Mouse (Mus musculus) midbrain, embryonic 13.5 days (tissue): ENCODE measurements around the gene Tcaf3. TPM values are rescaled to one million over a fixed set of nuclear protein-coding genes. Genes with fewer than 3 reads are reported as not detected.

ENCODE experiments used
- ATAC-seq: fragments of 200-750 bp; cut with Nextera tagmentation; 2 replicates; pipeline ENCODE4 v1.8.0; 2017; ENCODE audit warnings: mild to moderate bottlenecking, moderate TSS enrichment, moderate library complexity
- H3K27ac ChIP-seq: fragments of 300-500 bp; sonication (generic); 2 replicates; pipeline ENCODE4 v1.5.1; 2015; ENCODE audit warnings: inconsistent platforms, mild to moderate bottlenecking, moderate library complexity
- H3K27me3 ChIP-seq: fragments of 300-500 bp; sonication (generic); 2 replicates; pipeline ENCODE4 v1.6.1; 2015; ENCODE audit warnings: mild to moderate bottlenecking, inconsistent platforms
- H3K36me3 ChIP-seq: fragments of 300-500 bp; sonication (generic); 2 replicates; pipeline ENCODE4 v1.6.1; 2015; ENCODE audit warnings: mild to moderate bottlenecking, inconsistent platforms
- H3K4me1 ChIP-seq: fragments of 300-500 bp; sonication (generic); replicated peaks from 2 replicates; pipeline ENCODE4 v1.6.1; 2015; ENCODE audit warnings: inconsistent platforms
- H3K4me2 ChIP-seq: fragments of 300-500 bp; sonication (generic); replicated peaks from 2 replicates; pipeline ENCODE4 v1.6.1; 2015; ENCODE audit warnings: moderate library complexity, mild to moderate bottlenecking, inconsistent platforms
- H3K4me3 ChIP-seq: fragments of 300-500 bp; sonication (generic); replicated peaks from 2 replicates; pipeline ENCODE4 v1.5.1; 2015; ENCODE audit warnings: mild to moderate bottlenecking, inconsistent platforms
- H3K9ac ChIP-seq: fragments of 300-500 bp; sonication (generic); replicated peaks from 2 replicates; pipeline ENCODE4 v1.6.1; 2015; ENCODE audit warnings: mild to moderate bottlenecking, inconsistent platforms
- H3K9me3 ChIP-seq: fragments of 300-500 bp; sonication (generic); 2 replicates; pipeline ENCODE4 v1.6.1; 2016; ENCODE audit warnings: mild to moderate bottlenecking, inconsistent platforms
- WGBS: fragments of 180-500 bp; shearing (Covaris S2); methylation state at CpG from one replicate; pipeline ENCODE4 v1.1.7; 2015; 5-methylcytosine and 5-hydroxymethylcytosine counted together
- polyA plus RNA-seq: library from polyadenylated mRNA; unstranded; fragments of >200 nt; fragmentation: Nextera tagmentation; extraction: Ambion mirVana; gene quantifications from 2 replicates; pipeline ENCODE4 v1.2.1, GENCODE M21; 2015

Gene Tcaf3
- not detected in 2 replicates for polyA plus RNA-seq

DNA sequence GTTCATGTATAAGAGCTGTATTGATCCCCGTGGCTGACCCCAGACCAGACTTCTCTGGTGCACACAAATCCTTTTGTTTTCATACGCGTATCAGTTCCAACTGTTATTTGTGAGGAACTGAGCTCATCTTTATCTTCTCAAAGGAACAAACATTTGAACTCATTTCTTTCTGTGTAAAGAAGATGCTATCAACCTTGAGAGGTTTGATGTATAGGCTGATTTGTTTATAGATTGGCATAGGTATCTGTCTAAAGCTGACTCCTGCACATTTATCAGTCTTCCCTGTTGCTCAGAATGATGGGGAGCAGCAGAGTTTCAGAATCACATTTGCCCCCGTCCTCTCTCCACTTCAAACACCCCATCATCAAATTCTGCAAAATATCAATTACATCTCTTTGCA is at the start of gene Tcaf3:
TSS of gene Tcaf3 (minus strand) at position 101 of the 400 bp plus-strand sequence.
- Histone ChIP-seq H3K36me3 (no peaks in the 10 kb centered on the region), H3K4me1 (peaks cover 10% of the 10 kb centered on the region; the same call in 1 of the 2 replicates), H3K4me3 (no peak within 1 kb of the TSS), H3K27me3 (no peaks in the 10 kb centered on the region), H3K9ac (no peak within 1 kb of the TSS), H3K4me2 (no peak within 1 kb of the TSS), H3K27ac (no peak within 1 kb of the TSS), H3K9me3 (no peaks in the 10 kb centered on the region)
- WGBS, result 77% methylated on average over 4 of the region's 4 CpGs
- ATAC-seq, result no peak

DNA sequence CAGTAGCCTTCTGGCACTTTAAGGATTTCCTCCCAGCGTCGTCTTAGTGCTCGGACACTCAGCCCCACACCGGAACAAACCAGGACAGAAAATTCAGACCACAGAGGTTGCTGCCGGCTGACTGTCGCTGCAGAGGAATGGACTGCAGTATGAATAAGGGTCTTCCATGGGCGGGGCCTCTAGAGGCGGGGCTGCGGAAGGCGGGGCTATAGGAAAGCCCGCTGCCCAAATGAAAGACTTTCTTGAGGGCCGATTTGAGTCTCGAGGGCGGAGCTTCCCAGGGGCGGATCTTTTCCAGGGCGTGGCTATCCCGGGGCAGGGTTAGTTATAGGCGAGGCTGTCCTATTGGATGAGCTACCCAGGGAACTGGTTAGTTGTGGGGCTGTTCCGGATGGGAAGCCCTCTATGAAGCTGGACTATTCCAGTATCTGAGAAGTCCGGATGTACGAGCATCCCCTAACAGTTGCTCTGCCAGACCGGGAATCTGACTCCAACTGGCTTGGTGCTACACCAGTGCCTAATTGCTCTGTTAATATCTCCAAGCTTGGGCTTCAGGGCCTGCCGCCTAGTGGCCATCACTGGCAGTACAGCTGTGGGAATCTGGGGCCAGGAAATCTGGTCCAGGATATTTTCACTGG is 47.5 kb upstream of the Tcaf3 start, which contains the start of gene Tcaf2:
TSS of gene Tcaf2 (minus strand) at position 343 of the 638 bp plus-strand sequence.
- no peaks in the 10 kb centered on the region for H3K36me3 ChIP-seq
- H3K9ac ChIP-seq, result peak within 1 kb of the TSS; percentile 7; the same call in 1 of the 2 replicates

GRCm38 (mm10) chr6:42634393-42634792 is 36.9 kb upstream of the Tcaf3 start:
- no peaks in the 10 kb centered on the region for H3K4me1 ChIP-seq
- H3K4me2 ChIP-seq, result no peak overlapping the region
- no peaks in the 10 kb centered on the region for H3K36me3 ChIP-seq
- no peak overlapping the region for H3K9ac ChIP-seq
- no peak overlapping the region for H3K27ac ChIP-seq
- H3K27me3 ChIP-seq, result no peaks in the 10 kb centered on the region
- ATAC-seq, result no peak
- no peak overlapping the region for H3K4me3 ChIP-seq
- WGBS, result 73% methylated on average over 5 of the region's 5 CpGs
- H3K9me3 ChIP-seq, result no peaks in the 10 kb centered on the region

More for the DNA sequence above, 47.5 kb upstream of the Tcaf3 start, which contains the start of gene Tcaf2:
- Histone ChIP-seq H3K27ac (no peak within 1 kb of the TSS), H3K4me2 (peak within 1 kb of the TSS; percentile 65), H3K9me3 (no peaks in the 10 kb centered on the region), H3K4me3 (peak within 1 kb of the TSS; percentile 41), H3K4me1 (no peaks in the 10 kb centered on the region), H3K27me3 (no peaks in the 10 kb centered on the region)
- under 1% methylated on average over 23 of the region's 23 CpGs for WGBS
- peak; percentile 99 for ATAC-seq

GRCm38 (mm10) chr6:42631395-42631794 is 33.9 kb upstream of the Tcaf3 start:
- Histone ChIP-seq H3K9ac (no peak overlapping the region), H3K4me1 (no peaks in the 10 kb centered on the region), H3K4me2 (no peak overlapping the region), H3K27ac (no peak overlapping the region), H3K9me3 (no peaks in the 10 kb centered on the region), H3K4me3 (no peak overlapping the region), H3K27me3 (no peaks in the 10 kb centered on the region), H3K36me3 (no peaks in the 10 kb centered on the region)
- no peak for ATAC-seq
- WGBS, result 77% methylated on average over 4 of the region's 4 CpGs

DNA sequence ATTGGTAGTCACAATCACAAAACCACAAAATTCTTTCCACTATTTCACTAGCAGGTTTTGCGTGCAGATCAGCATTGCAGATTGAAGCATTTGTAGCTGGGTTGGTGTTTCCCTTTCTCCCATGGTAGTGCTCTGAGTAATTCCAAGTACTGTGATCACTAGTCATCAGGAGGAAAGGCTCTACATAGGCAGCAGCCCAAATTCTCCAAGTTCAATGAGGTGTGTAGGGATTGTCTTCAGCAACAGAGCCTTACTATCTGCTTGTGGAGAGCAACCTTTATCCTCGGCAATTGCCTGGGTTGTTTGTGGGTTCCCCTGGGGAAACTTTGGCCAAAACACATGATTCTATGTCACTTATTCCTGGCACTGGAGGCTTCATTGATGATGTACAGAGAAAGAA is 19.4 kb upstream of the Tcaf3 start:
- no peaks in the 10 kb centered on the region for H3K4me1 ChIP-seq
- no peak overlapping the region for H3K9ac ChIP-seq
- H3K36me3 ChIP-seq, result no peaks in the 10 kb centered on the region
- H3K4me3 ChIP-seq, result no peak overlapping the region
- H3K4me2 ChIP-seq, result no peak overlapping the region
- no peak for ATAC-seq
- H3K27me3 ChIP-seq, result no peaks in the 10 kb centered on the region
- H3K27ac ChIP-seq, result no peak overlapping the region
- 81% methylated on average over 2 of the region's 2 CpGs for WGBS
- no peaks in the 10 kb centered on the region for H3K9me3 ChIP-seq

GRCm38 (mm10) chr6:42612218-42612617 is 14.7 kb upstream of the Tcaf3 start:
- H3K9ac ChIP-seq, result no peak overlapping the region
- H3K36me3 ChIP-seq, result no peaks in the 10 kb centered on the region
- H3K4me3 ChIP-seq, result no peak overlapping the region
- no peak overlapping the region for H3K4me2 ChIP-seq
- 0 out of 2 replicates have a peak, but pooled peaks have one; percentile 43 for ATAC-seq
- H3K27ac ChIP-seq, result no peak overlapping the region
- no peaks in the 10 kb centered on the region for H3K4me1 ChIP-seq
- no peaks in the 10 kb centered on the region for H3K27me3 ChIP-seq
- H3K9me3 ChIP-seq, result no peaks in the 10 kb centered on the region

DNA sequence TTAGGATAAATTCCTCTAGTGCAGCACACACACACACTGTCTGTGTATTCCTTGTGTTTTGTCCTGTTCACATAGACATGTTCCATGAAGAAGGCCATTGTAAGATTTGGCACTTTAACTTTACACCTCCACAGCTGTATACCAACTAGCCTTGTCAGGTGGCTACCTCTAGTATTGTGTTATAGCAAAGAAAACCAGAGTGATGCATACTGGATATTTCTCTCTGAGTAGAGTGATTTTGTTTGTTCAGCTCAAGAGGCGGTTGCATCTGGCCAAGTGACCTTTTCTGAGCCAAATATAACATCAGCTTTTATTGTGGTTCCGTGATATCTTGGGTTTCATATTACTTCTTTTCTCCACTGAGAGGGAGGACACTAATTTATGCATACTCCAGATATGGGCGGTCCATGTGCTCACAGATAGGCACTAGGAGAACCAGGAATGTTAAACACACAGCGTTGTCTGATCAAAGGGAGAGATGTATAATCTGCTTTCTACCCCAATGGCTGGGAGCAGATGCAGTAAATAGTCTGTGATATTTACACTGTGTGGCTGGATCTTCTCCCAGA is 13.5 kb upstream of the Tcaf3 start:
- Histone ChIP-seq H3K4me1 (no peaks in the 10 kb centered on the region), H3K27me3 (no peaks in the 10 kb centered on the region), H3K4me2 (no peak overlapping the region), H3K9ac (no peak overlapping the region), H3K9me3 (no peaks in the 10 kb centered on the region), H3K36me3 (no peaks in the 10 kb centered on the region), H3K4me3 (no peak overlapping the region), H3K27ac (no peak overlapping the region)
- no peak for ATAC-seq
- WGBS, result 72% methylated on average over 4 of the region's 4 CpGs

- Histone ChIP-seq H3K9me3 (no peaks in the 10 kb centered on the region), H3K36me3 (no peaks in the 10 kb centered on the region), H3K4me2 (no peak overlapping the region; the same call in 1 of the 2 replicates), H3K4me3 (no peak overlapping the region), H3K4me1 (peaks cover 10% of the 10 kb centered on the region; the same call in 1 of the 2 replicates), H3K27me3 (no peaks in the 10 kb centered on the region), H3K27ac (no peak overlapping the region), H3K9ac (no peak overlapping the region)
- WGBS, result 49% methylated on average over 17 of the region's 17 CpGs
- ATAC-seq, result no peak
Observed at GRCm38 (mm10) chr6:42593138-42593882, 4.2 kb downstream of the Tcaf3 start.

DNA sequence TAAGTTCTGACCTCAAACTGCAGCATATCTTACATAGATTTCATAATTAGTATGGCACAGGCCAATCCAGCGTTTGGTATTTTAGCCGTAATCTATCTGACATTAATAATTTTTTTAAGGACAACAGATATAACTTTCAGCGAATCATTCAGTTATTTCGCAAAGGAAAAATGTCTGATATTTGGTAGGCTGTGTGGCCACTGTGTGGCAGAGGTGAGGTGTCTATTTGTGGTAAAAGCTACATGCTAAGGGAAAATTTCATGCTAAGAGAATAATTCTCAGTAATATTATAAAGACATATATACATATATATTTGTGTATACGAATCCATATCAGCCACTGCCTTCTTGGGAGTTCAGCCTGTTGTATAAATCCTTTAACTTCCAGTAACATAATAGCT is 10.9 kb downstream of the Tcaf3 start:
- Histone ChIP-seq H3K4me2 (no peak overlapping the region), H3K4me3 (no peak overlapping the region), H3K27ac (no peak overlapping the region), H3K9ac (no peak overlapping the region), H3K9me3 (no peaks in the 10 kb centered on the region), H3K4me1 (no peaks in the 10 kb centered on the region), H3K36me3 (no peaks in the 10 kb centered on the region), H3K27me3 (no peaks in the 10 kb centered on the region)
- WGBS, result 89% methylated on average over 5 of the region's 5 CpGs
- ATAC-seq, result no peak

DNA sequence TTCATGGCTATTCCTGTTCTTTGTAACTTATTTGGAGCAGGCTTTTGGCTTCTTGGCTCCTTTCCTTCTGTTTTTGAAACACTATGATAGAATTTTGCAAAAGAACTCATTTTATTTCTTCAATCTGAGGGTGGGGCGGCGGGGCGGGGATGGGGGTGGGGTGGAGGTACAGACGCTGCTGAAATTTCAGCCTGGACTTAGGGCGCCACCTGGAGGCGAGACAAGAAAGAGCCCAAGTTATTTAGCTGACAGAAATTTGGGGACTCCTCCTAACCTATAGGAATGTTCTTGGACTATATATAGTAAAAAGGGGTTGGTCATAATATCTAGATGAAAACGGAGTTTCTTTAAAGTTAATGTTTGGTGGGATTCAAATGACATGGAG is 14.0 kb downstream of the Tcaf3 start:
- Histone ChIP-seq H3K9me3 (no peaks in the 10 kb centered on the region), H3K4me1 (no peaks in the 10 kb centered on the region), H3K27me3 (no peaks in the 10 kb centered on the region), H3K4me2 (peak overlapping the region; percentile 12; the same call in 1 of the 2 replicates), H3K9ac (no peak overlapping the region), H3K4me3 (no peak overlapping the region), H3K27ac (no peak overlapping the region), H3K36me3 (no peaks in the 10 kb centered on the region)
- no peak for ATAC-seq
- WGBS, result under 1% methylated on average over 7 of the region's 7 CpGs

GRCm38 (mm10) chr6:42582741-42583487 is 14.6 kb downstream of the Tcaf3 start:
- no peaks in the 10 kb centered on the region for H3K27me3 ChIP-seq
- peak overlapping the region; percentile 12; the same call in 1 of the 2 replicates for H3K4me2 ChIP-seq
- no peaks in the 10 kb centered on the region for H3K9me3 ChIP-seq
- no peak overlapping the region for H3K9ac ChIP-seq
- no peaks in the 10 kb centered on the region for H3K36me3 ChIP-seq
- no peak for ATAC-seq
- WGBS, result 72% methylated on average over 9 of the region's 9 CpGs
- no peaks in the 10 kb centered on the region for H3K4me1 ChIP-seq
- no peak overlapping the region for H3K27ac ChIP-seq
- no peak overlapping the region for H3K4me3 ChIP-seq

DNA sequence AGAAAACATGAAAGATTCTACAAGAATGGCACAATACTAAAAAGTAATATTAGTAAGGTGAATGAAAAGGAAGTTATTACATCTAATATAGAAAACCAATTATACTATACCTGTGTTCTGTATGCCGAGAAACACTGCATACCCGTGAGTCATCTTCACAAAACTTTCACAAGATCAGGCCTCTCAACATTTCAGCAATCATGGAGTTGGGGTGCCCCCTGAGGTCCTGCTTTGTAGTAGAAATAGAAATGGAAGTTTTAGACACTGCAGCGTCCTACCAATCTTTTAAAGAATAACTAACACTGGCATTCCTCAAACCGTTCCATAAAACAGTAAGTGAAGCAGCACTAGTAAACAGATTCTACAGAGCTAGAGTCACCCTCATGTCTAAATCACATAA is 18.8 kb downstream of the Tcaf3 start:
- H3K4me2 ChIP-seq, result no peak overlapping the region
- H3K27ac ChIP-seq, result no peak overlapping the region
- no peak overlapping the region for H3K4me3 ChIP-seq
- no peaks in the 10 kb centered on the region for H3K36me3 ChIP-seq
- WGBS, result 88% methylated on average over 4 of the region's 4 CpGs
- no peak overlapping the region for H3K9ac ChIP-seq
- no peaks in the 10 kb centered on the region for H3K9me3 ChIP-seq
- no peaks in the 10 kb centered on the region for H3K27me3 ChIP-seq
- no peak for ATAC-seq
- H3K4me1 ChIP-seq, result no peaks in the 10 kb centered on the region
